9 mouse cellular contexts compared by ENCODE assay signal in the genomic region with DNA sequence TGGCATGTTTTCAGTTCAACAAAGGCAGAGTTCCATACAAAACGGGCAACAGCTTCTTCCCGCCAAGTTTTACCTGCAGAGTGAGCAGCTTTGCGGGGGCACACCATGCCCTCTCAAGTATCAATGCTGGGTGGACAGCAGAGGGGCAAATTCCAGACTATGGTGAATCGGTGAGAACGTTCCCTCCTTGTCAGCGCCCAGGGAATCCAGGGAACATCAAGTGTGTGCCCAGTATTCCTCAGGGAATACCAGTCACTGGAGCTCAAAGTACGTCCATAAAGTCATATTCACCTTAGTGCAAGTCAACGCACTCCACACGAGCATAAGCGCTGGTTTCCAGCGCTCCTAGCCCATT. TPM values are rescaled to one million over a fixed set of nuclear protein-coding genes. Genes with fewer than 3 reads are reported as not detected.
DNase-seq lines count a peak whose midpoint lies in the region; ATAC-seq and TF ChIP-seq lines count a peak whose summit lies in the region.
"Had no signal": no experiment of that assay in that cellular context is flagged by ENCODE, and none has a peak within 500 bp of the region (broad histone marks: within the 10 kb centered on the region; RNA-seq: fewer than 3 reads in every experiment).

No protein-coding gene starts in this region.

- TF ChIP-seq EP300 in liver, postnatal 0 days (IDR thresholded peaks at IDR 0.05; ENCODE audit: low read depth) = no peak

- TF ChIP-seq CTCF in liver, postnatal 0 days (IDR thresholded peaks at IDR 0.05; ENCODE audit: low read depth) = no peak

- H3K4me3 ChIP-seq in heart, embryonic 10.5 days = peak overlapping the region; percentile 83
- peak overlapping the region; percentile 89 to 93; a peak in 3 of 4 replicates for H3K4me3 ChIP-seq in ES-E14 (ENCODE audit: insufficient read depth in 1 of 2, low read depth in 1 of 2, low read length in 2 of 2, poor library complexity in 1 of 2, severe bottlenecking in 1 of 2)
- peak overlapping the region; percentile 79; the same call in 1 of the 2 replicates for H3K4me3 ChIP-seq in hindbrain, embryonic 10.5 days
- no peak overlapping the region for H3K4me3 ChIP-seq in liver, postnatal 0 days (ENCODE audit: low read depth, low read length)

- H3K9ac ChIP-seq in ES-E14 (ENCODE audit: insufficient read depth, low read depth, low read length, poor library complexity, severe bottlenecking) = no peak overlapping the region
- no peak overlapping the region for H3K9ac ChIP-seq in liver, postnatal 0 days (replicated peaks)

- no peak for ATAC-seq in liver, postnatal 0 days
- ATAC-seq in megakaryocyte progenitor cell, adult 5-6 weeks (replicated peaks; ENCODE audit: poor library complexity) = no peak

- H3K36me3 ChIP-seq in heart, embryonic 10.5 days = no peaks in the 10 kb centered on the region
- H3K36me3 ChIP-seq in ES-E14 (ENCODE audit: control insufficient read depth, insufficient read depth, low read length, poor library complexity, severe bottlenecking) = peaks cover 2% of the 10 kb centered on the region; the same call in 1 of the 2 replicates
- no peaks in the 10 kb centered on the region for H3K36me3 ChIP-seq in hindbrain, embryonic 10.5 days
- H3K36me3 ChIP-seq in liver, postnatal 0 days (replicated peaks; ENCODE audit: insufficient read depth, low read length) = no peaks in the 10 kb centered on the region

- 49% methylated on average over 11 of the region's 11 CpGs for WGBS in heart, embryonic 10.5 days
- WGBS in hindbrain, embryonic 10.5 days = 55% methylated on average over 11 of the region's 11 CpGs
- WGBS in liver, postnatal 0 days (ENCODE audit: insufficient replicate concordance) = 54% methylated on average over 11 of the region's 11 CpGs

- no peaks in the 10 kb centered on the region for H3K9me3 ChIP-seq in heart, embryonic 10.5 days
- no peaks in the 10 kb centered on the region for H3K9me3 ChIP-seq in ES-E14 (ENCODE audit: control insufficient read depth, insufficient read depth, low read depth, low read length)
- no peaks in the 10 kb centered on the region for H3K9me3 ChIP-seq in hindbrain, embryonic 10.5 days
- H3K9me3 ChIP-seq in liver, postnatal 0 days (ENCODE audit: low read length) = no peaks in the 10 kb centered on the region

- peaks cover 17% of the 10 kb centered on the region for H3K4me1 ChIP-seq in heart, embryonic 10.5 days
- H3K4me1 ChIP-seq in ES-E14 (ENCODE audit: control insufficient read depth in 2 of 2, insufficient read depth in 2 of 2, low read length in 2 of 2, poor library complexity in 1 of 2) = peaks cover 0 to 6% of the 10 kb centered on the region in 2 experiments; a peak in 2 of 4 replicates
- peaks cover 21% of the 10 kb centered on the region for H3K4me1 ChIP-seq in hindbrain, embryonic 10.5 days (replicated peaks)
- H3K4me1 ChIP-seq in liver, postnatal 0 days (ENCODE audit: insufficient read depth) = peaks cover 3% of the 10 kb centered on the region; the same call in 1 of the 2 replicates

- no peak overlapping the region for H3K27ac ChIP-seq in heart, embryonic 10.5 days
- no peak overlapping the region for H3K27ac ChIP-seq in ES-E14 (ENCODE audit: insufficient read depth, low read depth, low read length, poor library complexity, severe bottlenecking)
- no peak overlapping the region for H3K27ac ChIP-seq in hindbrain, embryonic 10.5 days
- H3K27ac ChIP-seq in liver, postnatal 0 days (ENCODE audit: low read depth) = no peak overlapping the region

- peak overlapping the region; percentile 84; the same call in 1 of the 2 replicates for H3K4me2 ChIP-seq in liver, postnatal 0 days (ENCODE audit: low read depth, low read length)

- DNase-seq in heart, embryonic 10.5 days (ENCODE audit: low spot score) = no peak
- DNase-seq in heart, postnatal 4 days = no peak
- DNase-seq in ES-E14 (ENCODE audit: low read depth, low spot score) = no peak
- no peak for DNase-seq in hindbrain, embryonic 10.5 days (ENCODE audit: low spot score)
- DNase-seq in liver, postnatal 0 days = no peak
- DNase-seq in urinary bladder, postnatal 10 days (ENCODE audit: low spot score) = no peak
- no peak for DNase-seq in layer of hippocampus, adult 11-12 months (ENCODE audit: low spot score)
- DNase-seq: right cerebral cortex, postnatal 14 days had no signal

- in situ Hi-C loops in ES-E14 (cut with MboI; ENCODE audit: low sequenced_read_pairs in 2 of 2, unreplicated experiment in 2 of 2) = no loop called here

- H3K27me3 ChIP-seq in heart, embryonic 10.5 days (ENCODE audit: insufficient read depth, poor library complexity, severe bottlenecking) = peaks cover 41% of the 10 kb centered on the region
- peaks cover 17% of the 10 kb centered on the region for H3K27me3 ChIP-seq in hindbrain, embryonic 10.5 days (ENCODE audit: insufficient read depth, poor library complexity, severe bottlenecking)
- peaks cover 18% of the 10 kb centered on the region for H3K27me3 ChIP-seq in liver, postnatal 0 days (ENCODE audit: insufficient read depth, low read length)

TF ChIP-seq in ES-E14, 5 proteins besides CTCF, POLR2A, EP300 and RAD21:
- TF ChIP-seq ZC3H11A (IDR thresholded peaks at IDR 0.05; ENCODE audit: borderline replicate concordance, low read depth, low read length) (no peak), MAFK (IDR thresholded peaks at IDR 0.05; ENCODE audit: insufficient read depth, low read depth, low read length) (no peak), CHD2 (IDR thresholded peaks at IDR 0.05; ENCODE audit: low read depth, low read length) (no peak), ZNF384 (IDR thresholded peaks at IDR 0.05; ENCODE audit: low read depth, low read length) (no peak), HCFC1 (IDR thresholded peaks at IDR 0.05; ENCODE audit: borderline replicate concordance, insufficient read depth, low read length) (no peak)
TF ChIP-seq in ES-E14: peak in this region for 0.

RNA-seq across cellular contexts. Expression of a gene that starts 1.2 kb away (rescaled TPM):
- polyA plus RNA-seq in heart, embryonic 10.5 days (2016; fragmentation: Nextera tagmentation; extraction: Ambion mirVana) = 13.5 and 21.8 TPM in 2 replicates
- 1 to 10 TPM; 4.6 to 5.1 TPM for total RNA-seq in heart, postnatal 4 days (2021)
- total RNA-seq in ES-E14 (2012; rRNA removed) = 14.0 and 17.0 TPM in 2 replicates
- polyA plus RNA-seq in hindbrain, embryonic 10.5 days (2016; fragmentation: Nextera tagmentation; extraction: Ambion mirVana) = 20.0 and 21.7 TPM in 2 replicates
- polyA plus RNA-seq in liver, postnatal 0 days (2015; fragmentation: Nextera tagmentation; extraction: Ambion mirVana) = 5.9 and 6.5 TPM in 2 replicates
- total RNA-seq in megakaryocyte progenitor cell, adult 5-6 weeks (2015) = 3.7 and 3.8 TPM in 2 replicates
- total RNA-seq in megakaryocyte progenitor cell, adult 5-6 weeks (2017) = 4.9 and 5.6 TPM in 2 replicates

RNA-seq across cellular contexts. Expression of a gene that starts 47.8 kb away (rescaled TPM):
- 0.21 and 0.39 TPM in 2 replicates for polyA plus RNA-seq in heart, embryonic 10.5 days (2016; fragmentation: Nextera tagmentation; extraction: Ambion mirVana)
- 1 to 10 TPM in 1 of 2 experiments, under 1 TPM in 1; 0.70 to 1.0 TPM for total RNA-seq in heart, postnatal 4 days (2021)
- 0.05 and 0.18 TPM in 2 replicates for total RNA-seq in ES-E14 (2012; rRNA removed)
- polyA plus RNA-seq in hindbrain, embryonic 10.5 days (2016; fragmentation: Nextera tagmentation; extraction: Ambion mirVana) = 0.17 and 0.54 TPM in 2 replicates
- polyA plus RNA-seq in liver, postnatal 0 days (2015; fragmentation: Nextera tagmentation; extraction: Ambion mirVana) = 2.8 and 3.7 TPM in 2 replicates
- 0.56 and 2.3 TPM in 2 replicates for total RNA-seq in megakaryocyte progenitor cell, adult 5-6 weeks (2015)
- 0.71 and 1.3 TPM in 2 replicates for total RNA-seq in megakaryocyte progenitor cell, adult 5-6 weeks (2017)
